Mouse (Mus musculus): ENCODE results near the gene Kif3a. TPM values are rescaled to one million over a fixed set of nuclear protein-coding genes. Genes with fewer than 3 reads are reported as not detected.

The Kif3a gene
- polyA plus RNA-seq, 1 experiment from 2014 or later, result 27.4 TPM

DNA sequence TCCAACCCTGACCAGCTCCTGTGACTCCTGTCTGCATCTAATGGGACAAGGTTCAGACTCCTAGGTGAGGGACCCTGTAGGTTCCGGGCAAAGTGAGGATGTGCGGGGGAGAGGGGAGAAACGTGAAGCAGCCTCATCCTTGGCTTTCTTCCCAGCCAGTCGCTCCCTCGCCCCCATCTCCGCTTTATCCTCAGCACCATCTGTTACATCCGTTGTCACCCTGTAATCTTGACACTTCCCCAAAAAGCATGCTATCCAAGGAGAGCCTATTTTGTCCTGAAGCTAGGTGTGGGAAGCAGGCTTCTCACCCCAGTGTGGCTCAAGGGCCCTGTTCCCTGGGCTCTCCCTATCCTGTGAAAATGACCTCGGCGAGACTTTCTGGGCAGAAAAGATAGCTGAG, 44.2 kb upstream of the Kif3a start:
- H3K4me2 ChIP-seq, result peak overlapping the region; percentile 97

GRCm38 (mm10) chr11:53523545-53524405, 43.4 kb upstream of the Kif3a start:
- 77% methylated on average over 14 of the region's 14 CpGs for WGBS
- no peaks in the 10 kb centered on the region for H3K9me3 ChIP-seq (ENCODE audit: control insufficient read depth, low read length)
- H3K27me3 ChIP-seq (replicated peaks; ENCODE audit: control insufficient read depth, insufficient read depth, low read length), result no peaks in the 10 kb centered on the region
- no peak for DNase-seq (ENCODE audit: low spot score)
- H3K4me1 ChIP-seq (replicated peaks; ENCODE audit: control insufficient read depth, insufficient read depth, low read length), result peaks cover 67% of the 10 kb centered on the region
- no peaks in the 10 kb centered on the region; the same call in 1 of the 2 replicates for H3K36me3 ChIP-seq (ENCODE audit: control insufficient read depth, insufficient read depth, low read length)
- no peak for ATAC-seq (replicated peaks; ENCODE audit: low FRiP score)
- no peak overlapping the region for H3K4me3 ChIP-seq (ENCODE audit: low read depth, low read length)
- no peak overlapping the region for H3K27ac ChIP-seq (ENCODE audit: low read depth, low read length)
- no peak overlapping the region for H3K9ac ChIP-seq (ENCODE audit: low read depth, low read length)
- H3K4me2 ChIP-seq, result no peak overlapping the region

More for the DNA sequence above, 44.2 kb upstream of the Kif3a start:
- Histone ChIP-seq H3K36me3 (ENCODE audit: control insufficient read depth, insufficient read depth, low read length) (no peaks in the 10 kb centered on the region; the same call in 1 of the 2 replicates), H3K9ac (ENCODE audit: low read depth, low read length) (peak overlapping the region; percentile 3; the same call in 1 of the 2 replicates), H3K4me3 (ENCODE audit: low read depth, low read length) (no peak overlapping the region), H3K4me1 (replicated peaks; ENCODE audit: control insufficient read depth, insufficient read depth, low read length) (peaks cover 65% of the 10 kb centered on the region), H3K27me3 (replicated peaks; ENCODE audit: control insufficient read depth, insufficient read depth, low read length) (no peaks in the 10 kb centered on the region), H3K9me3 (ENCODE audit: control insufficient read depth, low read length) (no peaks in the 10 kb centered on the region), H3K27ac (ENCODE audit: low read depth, low read length) (no peak overlapping the region)
- ATAC-seq (replicated peaks; ENCODE audit: low FRiP score) (no peak), DNase-seq (ENCODE audit: low spot score) (no peak)
- WGBS, result 42% methylated on average over 9 of the region's 9 CpGs

GRCm38 (mm10) chr11:53524905-53525304, 42.3 kb upstream of the Kif3a start:
- no peak overlapping the region for H3K4me3 ChIP-seq (ENCODE audit: low read depth, low read length)
- H3K27ac ChIP-seq (ENCODE audit: low read depth, low read length), result no peak overlapping the region
- no peaks in the 10 kb centered on the region for H3K9me3 ChIP-seq (ENCODE audit: control insufficient read depth, low read length)
- H3K27me3 ChIP-seq (replicated peaks; ENCODE audit: control insufficient read depth, insufficient read depth, low read length), result no peaks in the 10 kb centered on the region
- no peak for ATAC-seq (replicated peaks; ENCODE audit: low FRiP score)
- WGBS, result 68% methylated on average over 6 of the region's 6 CpGs
- no peaks in the 10 kb centered on the region; the same call in 1 of the 2 replicates for H3K36me3 ChIP-seq (ENCODE audit: control insufficient read depth, insufficient read depth, low read length)
- no peak overlapping the region for H3K9ac ChIP-seq (ENCODE audit: low read depth, low read length)
- DNase-seq (ENCODE audit: low spot score), result no peak
- H3K4me2 ChIP-seq, result no peak overlapping the region
- peaks cover 63% of the 10 kb centered on the region for H3K4me1 ChIP-seq (replicated peaks; ENCODE audit: control insufficient read depth, insufficient read depth, low read length)

GRCm38 (mm10) chr11:53525461-53525860, 41.7 kb upstream of the Kif3a start:
- no peak overlapping the region for H3K4me2 ChIP-seq

DNA sequence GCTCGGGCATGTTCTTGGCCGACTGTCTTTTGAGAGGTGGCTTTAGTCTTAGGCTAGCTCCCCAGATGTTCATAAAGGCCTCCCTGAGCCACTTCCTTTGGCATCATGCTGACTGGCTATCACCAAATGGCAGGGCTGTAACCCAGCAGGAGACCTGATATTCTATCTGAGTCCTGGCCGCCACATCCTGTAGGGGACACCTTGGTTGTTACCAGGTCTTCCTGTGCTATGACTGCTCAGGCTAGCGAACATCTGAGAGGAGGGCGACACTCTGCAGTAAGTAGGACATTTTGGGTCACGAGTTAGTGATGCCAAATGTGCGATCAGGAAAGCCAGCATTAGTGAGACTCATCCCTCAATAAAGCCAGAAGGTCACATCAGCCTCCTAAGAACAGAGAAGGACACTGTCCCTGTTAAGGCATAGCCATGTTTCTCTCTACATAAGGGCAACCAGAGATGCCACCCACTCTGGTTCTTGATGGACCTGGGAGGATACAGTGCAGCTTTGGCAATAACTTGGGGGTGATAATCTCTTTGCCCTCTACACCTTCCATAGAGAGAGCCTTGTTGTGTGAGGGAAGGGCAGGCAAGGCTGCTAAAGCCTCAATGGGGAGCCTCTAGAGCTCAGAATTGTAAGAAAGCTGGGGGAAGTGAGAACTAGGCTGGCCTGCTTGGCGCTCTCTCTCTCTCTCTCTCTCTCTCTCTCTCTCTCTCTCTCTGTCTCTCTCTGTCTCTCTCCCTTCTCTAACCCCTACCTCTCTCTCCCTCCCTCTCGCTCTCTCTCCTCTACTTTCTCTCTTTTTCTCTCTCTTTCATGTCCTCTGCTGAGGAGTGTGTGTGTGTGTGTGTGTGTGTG, 38.6 kb upstream of the Kif3a start:
- H3K4me3 ChIP-seq (ENCODE audit: low read depth, low read length), result no peak overlapping the region
- no peaks in the 10 kb centered on the region for H3K27me3 ChIP-seq (replicated peaks; ENCODE audit: control insufficient read depth, insufficient read depth, low read length)
- H3K27ac ChIP-seq (ENCODE audit: low read depth, low read length), result peak overlapping the region; percentile 48
- H3K36me3 ChIP-seq (ENCODE audit: control insufficient read depth, insufficient read depth, low read length), result peaks cover 3% of the 10 kb centered on the region; the same call in 1 of the 2 replicates
- 0 out of 2 replicates have a peak, but pooled peaks have one; percentile 18 for ATAC-seq (replicated peaks; ENCODE audit: low FRiP score)
- no peaks in the 10 kb centered on the region for H3K9me3 ChIP-seq (ENCODE audit: control insufficient read depth, low read length)
- peaks cover 31% of the 10 kb centered on the region for H3K4me1 ChIP-seq (replicated peaks; ENCODE audit: control insufficient read depth, insufficient read depth, low read length)
- H3K9ac ChIP-seq (ENCODE audit: low read depth, low read length), result no peak overlapping the region
- 46% methylated on average over 9 of the region's 9 CpGs for WGBS
- no peak for DNase-seq (ENCODE audit: low spot score)
- no peak overlapping the region for H3K4me2 ChIP-seq

More at GRCm38 (mm10) chr11:53525461-53525860, 41.7 kb upstream of the Kif3a start:
- H3K9me3 ChIP-seq (ENCODE audit: control insufficient read depth, low read length), result no peaks in the 10 kb centered on the region
- H3K4me1 ChIP-seq (replicated peaks; ENCODE audit: control insufficient read depth, insufficient read depth, low read length), result peaks cover 58% of the 10 kb centered on the region
- no peaks in the 10 kb centered on the region for H3K27me3 ChIP-seq (replicated peaks; ENCODE audit: control insufficient read depth, insufficient read depth, low read length)
- no peak overlapping the region for H3K27ac ChIP-seq (ENCODE audit: low read depth, low read length)
- no peak for ATAC-seq (replicated peaks; ENCODE audit: low FRiP score)
- no peak overlapping the region for H3K9ac ChIP-seq (ENCODE audit: low read depth, low read length)
- no peak for DNase-seq (ENCODE audit: low spot score)
- H3K4me3 ChIP-seq (ENCODE audit: low read depth, low read length), result no peak overlapping the region
- 69% methylated on average over 4 of the region's 4 CpGs for WGBS
- no peaks in the 10 kb centered on the region; the same call in 1 of the 2 replicates for H3K36me3 ChIP-seq (ENCODE audit: control insufficient read depth, insufficient read depth, low read length)

DNA sequence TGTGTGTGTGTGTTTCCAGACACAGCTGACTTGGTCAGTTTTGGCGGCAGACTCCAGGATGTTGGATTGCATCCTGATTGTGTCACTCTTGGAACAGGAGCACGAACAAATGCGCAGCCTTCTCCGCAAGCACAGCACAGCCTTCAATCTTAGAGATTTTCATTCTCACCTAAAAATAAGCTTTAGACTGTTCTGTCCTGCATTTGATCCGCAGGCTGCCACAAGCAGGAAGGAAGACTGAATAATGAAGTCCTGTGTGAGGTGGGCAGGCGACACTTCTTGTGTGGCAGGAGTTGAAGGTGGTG, 38.0 kb upstream of the Kif3a start:
- Histone ChIP-seq H3K4me1 (replicated peaks; ENCODE audit: control insufficient read depth, insufficient read depth, low read length) (peaks cover 31% of the 10 kb centered on the region), H3K9ac (ENCODE audit: low read depth, low read length) (no peak overlapping the region), H3K4me2 (no peak overlapping the region), H3K4me3 (ENCODE audit: low read depth, low read length) (no peak overlapping the region), H3K27me3 (replicated peaks; ENCODE audit: control insufficient read depth, insufficient read depth, low read length) (no peaks in the 10 kb centered on the region), H3K36me3 (ENCODE audit: control insufficient read depth, insufficient read depth, low read length) (peaks cover 4% of the 10 kb centered on the region), H3K27ac (ENCODE audit: low read depth, low read length) (no peak overlapping the region), H3K9me3 (ENCODE audit: control insufficient read depth, low read length) (no peaks in the 10 kb centered on the region)
- 62% methylated on average over 6 of the region's 6 CpGs for WGBS
- DNase-seq (ENCODE audit: low spot score), result no peak
- ATAC-seq (replicated peaks; ENCODE audit: low FRiP score), result no peak

- Histone ChIP-seq H3K27me3 (replicated peaks; ENCODE audit: control insufficient read depth, insufficient read depth, low read length) (no peaks in the 10 kb centered on the region), H3K27ac (ENCODE audit: low read depth, low read length) (no peak overlapping the region), H3K4me2 (no peak overlapping the region), H3K36me3 (ENCODE audit: control insufficient read depth, insufficient read depth, low read length) (peaks cover 10% of the 10 kb centered on the region), H3K4me1 (replicated peaks; ENCODE audit: control insufficient read depth, insufficient read depth, low read length) (peaks cover 31% of the 10 kb centered on the region), H3K9me3 (ENCODE audit: control insufficient read depth, low read length) (no peaks in the 10 kb centered on the region), H3K4me3 (ENCODE audit: low read depth, low read length) (no peak overlapping the region), H3K9ac (ENCODE audit: low read depth, low read length) (no peak overlapping the region)
- ATAC-seq (replicated peaks; ENCODE audit: low FRiP score) (no peak), DNase-seq (ENCODE audit: low spot score) (no peak)
- 84% methylated on average over 9 of the region's 9 CpGs for WGBS
Observed at GRCm38 (mm10) chr11:53530001-53530400, 37.2 kb upstream of the Kif3a start.

DNA sequence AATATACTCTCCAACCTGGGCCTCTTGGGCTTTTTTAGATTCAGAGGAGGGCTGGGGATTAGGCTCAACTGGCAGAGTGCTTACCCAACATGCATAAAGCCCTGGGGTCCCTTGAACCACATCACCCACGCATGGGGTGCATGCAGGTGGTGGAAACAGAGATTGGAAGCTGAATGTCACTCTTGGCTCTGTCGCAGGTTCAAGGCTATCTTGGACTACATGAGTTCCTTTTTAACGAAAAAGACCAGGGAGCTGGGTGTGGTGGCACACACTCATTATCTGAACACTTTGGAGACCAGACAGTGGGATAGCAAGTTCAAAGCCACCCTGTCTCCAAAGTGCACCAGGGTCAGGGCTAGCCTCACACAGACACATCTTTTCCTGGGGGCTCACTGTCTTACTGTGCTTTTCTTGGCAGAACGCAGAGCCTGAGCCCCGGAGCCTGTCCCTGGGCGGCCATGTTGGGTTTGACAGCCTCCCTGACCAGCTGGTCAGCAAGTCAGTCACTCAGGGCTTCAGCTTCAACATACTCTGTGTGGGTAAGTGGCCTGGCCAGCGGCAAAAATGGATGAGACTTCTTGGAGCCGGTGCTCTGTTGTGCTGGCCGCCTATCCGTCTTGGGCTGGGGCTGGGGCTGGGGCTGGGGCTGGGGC, 35.5 kb upstream of the Kif3a start:
- Histone ChIP-seq H3K9ac (ENCODE audit: low read depth, low read length) (no peak overlapping the region), H3K27ac (ENCODE audit: low read depth, low read length) (no peak overlapping the region), H3K4me1 (replicated peaks; ENCODE audit: control insufficient read depth, insufficient read depth, low read length) (peaks cover 24% of the 10 kb centered on the region), H3K9me3 (ENCODE audit: control insufficient read depth, low read length) (no peaks in the 10 kb centered on the region), H3K4me2 (no peak overlapping the region), H3K36me3 (ENCODE audit: control insufficient read depth, insufficient read depth, low read length) (peaks cover 24% of the 10 kb centered on the region), H3K4me3 (ENCODE audit: low read depth, low read length) (no peak overlapping the region), H3K27me3 (replicated peaks; ENCODE audit: control insufficient read depth, insufficient read depth, low read length) (no peaks in the 10 kb centered on the region)
- ATAC-seq (replicated peaks; ENCODE audit: low FRiP score) (no peak), DNase-seq (ENCODE audit: low spot score) (no peak)
- WGBS, result 82% methylated on average over 10 of the region's 10 CpGs
